Mouse (Mus musculus): ENCODE measurements around the gene Kcnn1. TPM values are rescaled to one million over a fixed set of nuclear protein-coding genes. Genes with fewer than 3 reads are reported as not detected.
"Not testable (repeated sequence)": the region's sequence is repeated elsewhere in the genome, so short reads cannot be mapped to it uniquely, and the experiment has no call there.

Kcnn1 gene
- polyA plus RNA-seq, 1 experiment from 2014 or later = 4.2 TPM

DNA sequence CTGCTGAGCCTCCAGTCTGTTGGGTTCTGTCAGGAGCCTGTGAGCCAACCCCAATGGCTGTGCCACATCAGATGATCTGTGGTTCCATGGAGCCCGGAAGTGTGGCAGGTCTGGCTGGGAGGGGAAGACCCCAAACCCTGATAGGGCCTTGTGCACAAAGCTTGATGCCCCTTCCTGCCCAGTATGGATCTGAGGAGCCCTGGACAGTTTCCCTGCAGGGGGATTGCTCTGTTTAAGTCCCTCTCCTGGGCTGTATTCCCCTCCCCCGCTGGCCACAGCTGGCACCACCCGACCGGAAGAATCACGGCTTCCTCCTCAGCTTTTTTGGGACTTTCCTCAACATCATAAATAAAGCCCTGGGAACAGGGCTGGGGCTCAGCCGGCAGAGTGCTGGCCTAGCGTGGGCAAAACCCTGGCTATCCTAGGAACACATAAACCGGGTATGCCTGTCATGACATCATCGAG, 30.0 kb downstream of the Kcnn1 start:
- no peaks in the 10 kb centered on the region for H3K27me3 ChIP-seq (ENCODE audit: insufficient read depth, low read length)
- no peak overlapping the region for H3K9ac ChIP-seq (ENCODE audit: low read depth, low read length)
- H3K9me3 ChIP-seq (replicated peaks; ENCODE audit: low read length) = no peaks in the 10 kb centered on the region
- H3K4me3 ChIP-seq (replicated peaks; ENCODE audit: low read depth, low read length) = no peak overlapping the region
- 31% methylated on average over 9 of the region's 9 CpGs for WGBS
- DNase-seq (ENCODE audit: low spot score) (no peak), ATAC-seq (replicated peaks; ENCODE audit: low FRiP score, low read depth) (no peak; the same call in 1 of the 2 replicates)
- H3K4me1 ChIP-seq (replicated peaks; ENCODE audit: insufficient read depth, low read length) = peaks cover 9% of the 10 kb centered on the region; the same call in 1 of the 2 replicates
- H3K4me2 ChIP-seq (ENCODE audit: low read length) = no peak overlapping the region
- TF ChIP-seq CTCF (IDR thresholded peaks at IDR 0.05; ENCODE audit: low read depth) = no peak
- H3K36me3 ChIP-seq (ENCODE audit: insufficient read depth, low read length) = 0 out of 2 replicates have a peak, but pooled peaks cover 5% of the 10 kb centered on the region
- no peak overlapping the region for H3K27ac ChIP-seq

DNA sequence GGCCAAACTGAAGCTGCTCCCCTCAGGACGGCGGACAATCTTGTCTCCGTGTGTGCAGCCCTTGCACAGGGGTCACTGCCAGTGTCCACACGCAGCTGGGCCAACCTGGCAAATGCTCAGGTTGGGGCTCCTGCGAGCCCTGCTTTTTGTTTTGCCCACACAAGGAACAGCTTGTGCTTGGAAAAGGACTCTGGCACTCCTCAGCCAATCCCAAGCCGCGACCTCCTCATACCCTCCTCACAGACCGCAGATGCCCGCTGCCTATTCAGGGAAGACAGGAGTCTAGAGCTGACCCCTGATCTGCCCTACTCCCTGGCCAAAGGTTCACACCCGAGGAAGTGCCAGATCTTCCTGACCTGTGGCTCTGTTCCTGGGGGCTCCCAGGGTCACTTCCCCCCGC, 30.7 kb downstream of the Kcnn1 start:
- WGBS = 64% methylated on average over 11 of the region's 11 CpGs
- Histone ChIP-seq H3K4me1 (replicated peaks; ENCODE audit: insufficient read depth, low read length) (peaks cover 9% of the 10 kb centered on the region; the same call in 1 of the 2 replicates), H3K9ac (ENCODE audit: low read depth, low read length) (no peak overlapping the region), H3K9me3 (replicated peaks; ENCODE audit: low read length) (no peaks in the 10 kb centered on the region), H3K27me3 (ENCODE audit: insufficient read depth, low read length) (no peaks in the 10 kb centered on the region), H3K4me3 (replicated peaks; ENCODE audit: low read depth, low read length) (no peak overlapping the region), H3K4me2 (ENCODE audit: low read length) (no peak overlapping the region), H3K27ac (no peak overlapping the region), H3K36me3 (ENCODE audit: insufficient read depth, low read length) (0 out of 2 replicates have a peak, but pooled peaks cover 5% of the 10 kb centered on the region)
- no peak for DNase-seq (ENCODE audit: low spot score)
- no peak for TF ChIP-seq CTCF (IDR thresholded peaks at IDR 0.05; ENCODE audit: low read depth)
- ATAC-seq (replicated peaks; ENCODE audit: low FRiP score, low read depth) = no peak

DNA sequence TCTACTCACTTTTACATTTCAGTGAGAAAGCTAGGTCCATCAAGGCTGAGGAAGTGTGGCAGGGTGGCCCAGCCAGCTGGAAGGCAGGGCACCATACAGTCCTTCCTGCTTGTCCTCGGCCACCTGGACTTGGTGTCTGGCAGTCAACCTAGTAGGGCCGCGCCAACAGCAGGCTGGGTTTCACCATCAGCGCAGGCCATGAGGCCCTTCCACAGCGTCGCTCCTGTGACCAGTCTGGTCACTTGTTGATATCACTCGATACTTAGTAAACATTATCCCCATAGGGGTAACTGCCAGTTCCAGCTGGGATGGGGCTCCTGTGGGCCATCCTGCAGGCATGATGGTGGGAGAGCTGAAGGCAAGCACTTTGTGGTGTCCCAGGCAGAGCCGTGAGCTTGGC, 31.5 kb downstream of the Kcnn1 start:
- H3K27me3 ChIP-seq (ENCODE audit: insufficient read depth, low read length) = no peaks in the 10 kb centered on the region
- DNase-seq (ENCODE audit: low spot score) (no peak), ATAC-seq (replicated peaks; ENCODE audit: low FRiP score, low read depth) (no peak)
- peaks cover 9% of the 10 kb centered on the region; the same call in 1 of the 2 replicates for H3K4me1 ChIP-seq (replicated peaks; ENCODE audit: insufficient read depth, low read length)
- H3K27ac ChIP-seq = no peak overlapping the region
- whole genome bisulfite sequencing = 87% methylated on average over 8 of the region's 8 CpGs
- H3K9ac ChIP-seq (ENCODE audit: low read depth, low read length) = 0 out of 2 replicates have a peak overlapping the region, but pooled peaks have one; percentile 23
- no peak overlapping the region for H3K4me2 ChIP-seq (ENCODE audit: low read length)
- H3K9me3 ChIP-seq (replicated peaks; ENCODE audit: low read length) = no peaks in the 10 kb centered on the region
- H3K36me3 ChIP-seq (ENCODE audit: insufficient read depth, low read length) = 0 out of 2 replicates have a peak, but pooled peaks cover 5% of the 10 kb centered on the region
- TF ChIP-seq CTCF (IDR thresholded peaks at IDR 0.05; ENCODE audit: low read depth) = no peak
- no peak overlapping the region for H3K4me3 ChIP-seq (replicated peaks; ENCODE audit: low read depth, low read length)

- DNase-seq (ENCODE audit: low spot score) (no peak), ATAC-seq (replicated peaks; ENCODE audit: low FRiP score, low read depth) (no peak)
- no peak overlapping the region for H3K4me2 ChIP-seq (ENCODE audit: low read length)
- TF ChIP-seq CTCF (IDR thresholded peaks at IDR 0.05; ENCODE audit: low read depth) = no peak
- no peaks in the 10 kb centered on the region for H3K36me3 ChIP-seq (ENCODE audit: insufficient read depth, low read length)
- no peak overlapping the region for H3K27ac ChIP-seq
- H3K27me3 ChIP-seq (ENCODE audit: insufficient read depth, low read length) = no peaks in the 10 kb centered on the region
- H3K4me1 ChIP-seq (replicated peaks; ENCODE audit: insufficient read depth, low read length) = peaks cover 4% of the 10 kb centered on the region; the same call in 1 of the 2 replicates
- WGBS = 91% methylated on average over 1 of the region's 1 CpGs
- H3K4me3 ChIP-seq (replicated peaks; ENCODE audit: low read depth, low read length) = no peak overlapping the region
- H3K9ac ChIP-seq (ENCODE audit: low read depth, low read length) = no peak overlapping the region
- no peaks in the 10 kb centered on the region for H3K9me3 ChIP-seq (replicated peaks; ENCODE audit: low read length)
These were observed 35.3 kb downstream of the Kcnn1 start for GRCm38 (mm10) chr8:70827796-70828195.

DNA sequence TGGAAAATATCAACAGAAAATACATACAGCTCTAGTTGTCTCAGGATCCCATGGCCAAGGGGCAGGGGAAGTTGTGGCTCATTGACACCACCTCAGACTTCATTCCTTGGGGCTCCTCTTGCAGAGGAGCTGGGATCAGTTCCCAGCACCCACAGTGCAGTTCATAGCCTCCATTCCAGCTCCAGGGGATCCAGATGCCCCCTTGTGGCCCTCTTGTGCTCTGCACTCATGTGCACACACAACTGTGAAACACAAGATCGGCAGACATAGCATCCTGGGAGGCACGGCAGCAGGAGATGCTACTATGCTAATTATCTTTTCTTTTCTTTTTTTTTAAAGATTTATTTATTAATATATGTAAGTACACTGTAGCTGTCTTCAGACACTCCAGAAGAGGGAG, 36.0 kb downstream of the Kcnn1 start:
- H3K9me3 ChIP-seq (replicated peaks; ENCODE audit: low read length) = no peaks in the 10 kb centered on the region
- no peaks in the 10 kb centered on the region for H3K4me1 ChIP-seq (replicated peaks; ENCODE audit: insufficient read depth, low read length)
- ATAC-seq (replicated peaks; ENCODE audit: low FRiP score, low read depth) (no peak), DNase-seq (ENCODE audit: low spot score) (no peak)
- H3K4me2 ChIP-seq (ENCODE audit: low read length) = no peak overlapping the region
- H3K27ac ChIP-seq = no peak overlapping the region
- WGBS = 96% methylated on average over 2 of the region's 2 CpGs
- H3K36me3 ChIP-seq (ENCODE audit: insufficient read depth, low read length) = no peaks in the 10 kb centered on the region
- H3K27me3 ChIP-seq (ENCODE audit: insufficient read depth, low read length) = no peaks in the 10 kb centered on the region
- H3K9ac ChIP-seq (ENCODE audit: low read depth, low read length) = no peak overlapping the region
- H3K4me3 ChIP-seq (replicated peaks; ENCODE audit: low read depth, low read length) = no peak overlapping the region
- TF ChIP-seq CTCF (IDR thresholded peaks at IDR 0.05; ENCODE audit: low read depth) = peak; percentile 18; the same call in 1 of the 2 replicates

DNA sequence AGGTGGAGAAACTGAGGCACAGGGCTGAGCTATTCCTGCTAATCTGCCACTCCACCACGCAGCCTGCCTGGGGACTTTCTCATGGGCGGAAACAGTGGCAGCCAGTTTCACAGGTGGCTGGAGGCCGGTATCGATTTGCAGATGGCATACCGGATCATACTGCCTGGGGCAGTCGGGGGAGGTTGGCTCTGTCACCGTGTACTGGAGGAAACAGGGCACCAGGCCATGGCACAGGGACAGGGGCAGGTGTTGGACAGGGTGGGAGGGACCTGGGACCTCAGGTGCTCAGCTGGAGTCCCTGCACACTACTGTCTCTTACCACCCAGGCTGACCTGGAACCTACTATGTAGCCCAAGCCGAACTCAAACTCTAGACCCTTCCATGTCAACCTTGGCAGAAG, 37.2 kb downstream of the Kcnn1 start:
- H3K4me2 ChIP-seq (ENCODE audit: low read length) = no peak overlapping the region
- H3K4me1 ChIP-seq (replicated peaks; ENCODE audit: insufficient read depth, low read length) = no peaks in the 10 kb centered on the region
- WGBS = 55% methylated on average over 8 of the region's 8 CpGs
- no peak overlapping the region for H3K9ac ChIP-seq (ENCODE audit: low read depth, low read length)
- H3K9me3 ChIP-seq (replicated peaks; ENCODE audit: low read length) = no peaks in the 10 kb centered on the region
- no peak for ATAC-seq (replicated peaks; ENCODE audit: low FRiP score, low read depth)
- DNase-seq (ENCODE audit: low spot score) = no peak
- H3K4me3 ChIP-seq (replicated peaks; ENCODE audit: low read depth, low read length) = no peak overlapping the region
- H3K27ac ChIP-seq = no peak overlapping the region
- TF ChIP-seq CTCF (IDR thresholded peaks at IDR 0.05; ENCODE audit: low read depth) = no peak
- no peaks in the 10 kb centered on the region for H3K27me3 ChIP-seq (ENCODE audit: insufficient read depth, low read length)
- H3K36me3 ChIP-seq (ENCODE audit: insufficient read depth, low read length) = no peaks in the 10 kb centered on the region

- Histone ChIP-seq H3K36me3 (ENCODE audit: insufficient read depth, low read length) (no peaks in the 10 kb centered on the region), H3K27me3 (ENCODE audit: insufficient read depth, low read length) (no peaks in the 10 kb centered on the region), H3K9ac (ENCODE audit: low read depth, low read length) (no peak overlapping the region), H3K4me1 (replicated peaks; ENCODE audit: insufficient read depth, low read length) (no peaks in the 10 kb centered on the region), H3K27ac (no peak overlapping the region), H3K9me3 (replicated peaks; ENCODE audit: low read length) (no peaks in the 10 kb centered on the region), H3K4me2 (ENCODE audit: low read length) (no peak overlapping the region), H3K4me3 (replicated peaks; ENCODE audit: low read depth, low read length) (no peak overlapping the region)
- DNase-seq (ENCODE audit: low spot score) = no peak
- 92% methylated on average over 7 of the region's 7 CpGs for WGBS
- TF ChIP-seq CTCF (IDR thresholded peaks at IDR 0.05; ENCODE audit: low read depth) = no peak
- ATAC-seq (replicated peaks; ENCODE audit: low FRiP score, low read depth) = no peak
These were observed 39.3 kb downstream of the Kcnn1 start for GRCm38 (mm10) chr8:70823802-70824201.

- H3K4me1 ChIP-seq (replicated peaks; ENCODE audit: insufficient read depth, low read length); H3K36me3 ChIP-seq (ENCODE audit: insufficient read depth, low read length); H3K9me3 ChIP-seq (replicated peaks; ENCODE audit: low read length); DNase-seq (ENCODE audit: low spot score); H3K4me3 ChIP-seq (replicated peaks; ENCODE audit: low read depth, low read length); H3K27ac ChIP-seq; H3K27me3 ChIP-seq (ENCODE audit: insufficient read depth, low read length); ATAC-seq (replicated peaks; ENCODE audit: low FRiP score, low read depth); H3K9ac ChIP-seq (ENCODE audit: low read depth, low read length); H3K4me2 ChIP-seq (ENCODE audit: low read length): not testable (repeated sequence)
- 78% methylated on average over 3 of the region's 3 CpGs for whole genome bisulfite sequencing
These were observed 40.5 kb downstream of the Kcnn1 start for GRCm38 (mm10) chr8:70822594-70822993.
